ENCODE assay signal across 28 mouse cellular contexts in genomic region chr15:4818437-4818836, GRCm38 (mm10).
DNase-seq lines count a peak whose midpoint lies in the region; ATAC-seq and TF ChIP-seq lines count a peak whose summit lies in the region.
"Had no signal": no experiment of that assay in that cellular context is flagged by ENCODE, and none has a peak within 500 bp of the region (broad histone marks: within the 10 kb centered on the region; RNA-seq: fewer than 3 reads in every experiment).

No protein-coding gene starts in this region.

- H3K27me3 ChIP-seq in hindbrain, embryonic 11.5 days (ENCODE audit: control insufficient read depth, insufficient read depth, low read length), result no peaks in the 10 kb centered on the region
- no peaks in the 10 kb centered on the region for H3K27me3 ChIP-seq in hindbrain, embryonic 10.5 days (ENCODE audit: insufficient read depth, poor library complexity, severe bottlenecking)
- no peaks in the 10 kb centered on the region for H3K27me3 ChIP-seq in hindbrain, embryonic 12.5 days
- no peaks in the 10 kb centered on the region for H3K27me3 ChIP-seq in hindbrain, postnatal 0 days (ENCODE audit: insufficient read depth, low read length)
- H3K27me3 ChIP-seq in embryonic facial prominence, embryonic 10.5 days (replicated peaks; ENCODE audit: low read depth, poor library complexity, severe bottlenecking), result no peaks in the 10 kb centered on the region
- H3K27me3 ChIP-seq in liver, postnatal 0 days (ENCODE audit: insufficient read depth, low read length), result no peaks in the 10 kb centered on the region
- H3K27me3 ChIP-seq: embryonic facial prominence, embryonic 12.5 days; limb, embryonic 12.5 days; liver, embryonic 15.5 days; megakaryocyte, embryonic 14.5 days; neural tube, embryonic 15.5 days had no signal

- H3K4me3 ChIP-seq in hindbrain, embryonic 11.5 days (ENCODE audit: low read depth, low read length), result no peak overlapping the region
- H3K4me3 ChIP-seq in hindbrain, embryonic 10.5 days, result no peak overlapping the region
- H3K4me3 ChIP-seq in hindbrain, embryonic 12.5 days, result no peak overlapping the region
- H3K4me3 ChIP-seq in hindbrain, postnatal 0 days (ENCODE audit: low read length), result no peak overlapping the region
- no peak overlapping the region for H3K4me3 ChIP-seq in embryonic facial prominence, embryonic 10.5 days
- no peak overlapping the region for H3K4me3 ChIP-seq in liver, postnatal 0 days (ENCODE audit: low read depth, low read length)
- H3K4me3 ChIP-seq: embryonic facial prominence, embryonic 12.5 days; left cerebral cortex, adult 2 months; limb, embryonic 12.5 days; liver, embryonic 15.5 days; megakaryocyte, embryonic 14.5 days; neural tube, embryonic 15.5 days had no signal

- no peaks in the 10 kb centered on the region for H3K36me3 ChIP-seq in hindbrain, embryonic 11.5 days (ENCODE audit: control insufficient read depth, insufficient read depth, low read length)
- no peaks in the 10 kb centered on the region for H3K36me3 ChIP-seq in hindbrain, embryonic 10.5 days
- no peaks in the 10 kb centered on the region for H3K36me3 ChIP-seq in hindbrain, embryonic 12.5 days
- no peaks in the 10 kb centered on the region for H3K36me3 ChIP-seq in hindbrain, postnatal 0 days (ENCODE audit: insufficient read depth, low read length)
- H3K36me3 ChIP-seq in embryonic facial prominence, embryonic 10.5 days (replicated peaks), result no peaks in the 10 kb centered on the region
- H3K36me3 ChIP-seq in liver, postnatal 0 days (replicated peaks; ENCODE audit: insufficient read depth, low read length), result no peaks in the 10 kb centered on the region
- H3K36me3 ChIP-seq: embryonic facial prominence, embryonic 12.5 days; limb, embryonic 12.5 days; liver, embryonic 15.5 days; neural tube, embryonic 15.5 days had no signal

- no peaks in the 10 kb centered on the region for H3K9me3 ChIP-seq in hindbrain, embryonic 11.5 days (ENCODE audit: control insufficient read depth, low read length)
- peaks cover 3% of the 10 kb centered on the region; the same call in 1 of the 2 replicates for H3K9me3 ChIP-seq in hindbrain, embryonic 10.5 days
- H3K9me3 ChIP-seq in hindbrain, embryonic 12.5 days (replicated peaks), result no peaks in the 10 kb centered on the region
- no peaks in the 10 kb centered on the region for H3K9me3 ChIP-seq in hindbrain, postnatal 0 days (ENCODE audit: low read length)
- no peaks in the 10 kb centered on the region for H3K9me3 ChIP-seq in embryonic facial prominence, embryonic 10.5 days
- H3K9me3 ChIP-seq in liver, postnatal 0 days (ENCODE audit: low read length), result no peaks in the 10 kb centered on the region
- H3K9me3 ChIP-seq: embryonic facial prominence, embryonic 12.5 days; limb, embryonic 12.5 days; liver, embryonic 15.5 days; megakaryocyte, embryonic 14.5 days; neural tube, embryonic 15.5 days had no signal

- no peak for TF ChIP-seq CTCF in brain, embryonic 14.5 days (IDR thresholded peaks at IDR 0.05; ENCODE audit: borderline replicate concordance, extremely low read depth, insufficient read depth, insufficient read length)
- no peak for TF ChIP-seq CTCF in hindbrain, postnatal 0 days (IDR thresholded peaks at IDR 0.05; ENCODE audit: low read depth)
- TF ChIP-seq CTCF in liver, postnatal 0 days (IDR thresholded peaks at IDR 0.05; ENCODE audit: low read depth), result no peak

- peak; percentile 53 for ATAC-seq in hindbrain, embryonic 11.5 days (ENCODE audit: low FRiP score)
- ATAC-seq in hindbrain, embryonic 12.5 days (ENCODE audit: low FRiP score), result peak; percentile 50; the same call in 1 of the 2 replicates
- 0 out of 2 replicates have a peak, but pooled peaks have one; percentile 27 for ATAC-seq in hindbrain, postnatal 0 days
- ATAC-seq in liver, postnatal 0 days, result no peak
- ATAC-seq: CD4-positive, CD25-positive, alpha-beta regulatory T cell, adult 4 months; forebrain, embryonic 14.5 days had no signal

- no peak for TF ChIP-seq POLR2A in brain, embryonic 14.5 days (IDR thresholded peaks at IDR 0.05; ENCODE audit: borderline replicate concordance, extremely low read depth, insufficient read depth, insufficient read length, poor library complexity, severe bottlenecking)

- no peak for TF ChIP-seq EP300 in liver, postnatal 0 days (IDR thresholded peaks at IDR 0.05; ENCODE audit: low read depth)

- no peak overlapping the region for H3K9ac ChIP-seq in hindbrain, embryonic 11.5 days (ENCODE audit: low read depth, low read length)
- no peak overlapping the region for H3K9ac ChIP-seq in hindbrain, embryonic 12.5 days
- no peak overlapping the region for H3K9ac ChIP-seq in hindbrain, postnatal 0 days (replicated peaks; ENCODE audit: low read length)
- no peak overlapping the region for H3K9ac ChIP-seq in liver, postnatal 0 days (replicated peaks)
- H3K9ac ChIP-seq: embryonic facial prominence, embryonic 12.5 days; limb, embryonic 12.5 days; liver, embryonic 15.5 days; neural tube, embryonic 15.5 days had no signal

- H3K27ac ChIP-seq in hindbrain, embryonic 11.5 days (ENCODE audit: low read depth, low read length), result no peak overlapping the region
- no peak overlapping the region for H3K27ac ChIP-seq in hindbrain, embryonic 10.5 days
- no peak overlapping the region for H3K27ac ChIP-seq in hindbrain, embryonic 12.5 days
- H3K27ac ChIP-seq in hindbrain, postnatal 0 days, result no peak overlapping the region
- H3K27ac ChIP-seq in embryonic facial prominence, embryonic 10.5 days (replicated peaks), result no peak overlapping the region
- no peak overlapping the region for H3K27ac ChIP-seq in liver, postnatal 0 days (ENCODE audit: low read depth)
- H3K27ac ChIP-seq: embryonic facial prominence, embryonic 12.5 days; left cerebral cortex, adult 2 months; limb, embryonic 12.5 days; liver, embryonic 15.5 days; neural tube, embryonic 15.5 days had no signal

- no peak overlapping the region for H3K4me2 ChIP-seq in hindbrain, embryonic 11.5 days (replicated peaks; ENCODE audit: low read depth, low read length)
- H3K4me2 ChIP-seq in hindbrain, embryonic 12.5 days (replicated peaks), result no peak overlapping the region
- H3K4me2 ChIP-seq in hindbrain, postnatal 0 days (ENCODE audit: low read depth, low read length), result no peak overlapping the region
- no peak overlapping the region for H3K4me2 ChIP-seq in liver, postnatal 0 days (ENCODE audit: low read depth, low read length)
- H3K4me2 ChIP-seq: embryonic facial prominence, embryonic 12.5 days; heart, embryonic 11.5 days; limb, embryonic 12.5 days; liver, embryonic 15.5 days; neural tube, embryonic 15.5 days had no signal

- WGBS in hindbrain, embryonic 11.5 days, result 68% methylated on average over 3 of the region's 3 CpGs
- 79% methylated on average over 3 of the region's 3 CpGs for WGBS in hindbrain, embryonic 10.5 days
- WGBS in hindbrain, embryonic 12.5 days, result 68% methylated on average over 3 of the region's 3 CpGs
- 55% methylated on average over 3 of the region's 3 CpGs for WGBS in hindbrain, postnatal 0 days
- 77% methylated on average over 3 of the region's 3 CpGs for WGBS in embryonic facial prominence, embryonic 10.5 days
- WGBS in liver, postnatal 0 days (ENCODE audit: insufficient replicate concordance), result 68% methylated on average over 3 of the region's 3 CpGs

- no peaks in the 10 kb centered on the region for H3K4me1 ChIP-seq in hindbrain, embryonic 11.5 days (replicated peaks; ENCODE audit: control insufficient read depth, insufficient read depth, low read length)
- no peaks in the 10 kb centered on the region for H3K4me1 ChIP-seq in hindbrain, embryonic 10.5 days (replicated peaks)
- H3K4me1 ChIP-seq in hindbrain, embryonic 12.5 days, result no peaks in the 10 kb centered on the region
- no peaks in the 10 kb centered on the region for H3K4me1 ChIP-seq in hindbrain, postnatal 0 days (ENCODE audit: insufficient read depth, low read length)
- H3K4me1 ChIP-seq in embryonic facial prominence, embryonic 10.5 days, result no peaks in the 10 kb centered on the region
- no peaks in the 10 kb centered on the region for H3K4me1 ChIP-seq in liver, postnatal 0 days (ENCODE audit: insufficient read depth)
- H3K4me1 ChIP-seq: embryonic facial prominence, embryonic 12.5 days; limb, embryonic 12.5 days; liver, embryonic 15.5 days; neural tube, embryonic 15.5 days had no signal

- DNase-seq in hindbrain, embryonic 11.5 days (ENCODE audit: low spot score), result no peak
- DNase-seq in hindbrain, embryonic 10.5 days (ENCODE audit: low spot score), result no peak
- DNase-seq in brain, embryonic 14.5 days (ENCODE audit: low read depth), result peak; percentile 10
- DNase-seq in hindbrain, postnatal 0 days (ENCODE audit: low spot score), result peak; percentile 50
- DNase-seq in embryonic facial prominence, embryonic 10.5 days (ENCODE audit: low spot score), result no peak
- no peak for DNase-seq in liver, postnatal 0 days
- DNase-seq: adrenal gland, adult 2 months; adrenal gland, postnatal 36 days; cerebellum, adult 11 months; cerebellum, adult 9-10 months; gastrocnemius, postnatal 25 days; heart, adult 18-20 months; heart, postnatal 4 days; kidney, adult 2 months; lung, postnatal 4 days; midbrain, embryonic 14.5 days; retina, postnatal 1 day; right cerebral cortex, postnatal 14 days had no signal

Comparison
In these comparisons a context has a peak if more than half of its experiments do, and no peak if none do; other contexts are left out.
1. DNase-seq: peak in brain, embryonic 14.5 days (single experiment) and hindbrain, postnatal 0 days (single experiment); none in hindbrain, embryonic 11.5 days (single experiment), hindbrain, embryonic 10.5 days (single experiment), embryonic facial prominence, embryonic 10.5 days (single experiment) and liver, postnatal 0 days (single experiment).